Mouse (Mus musculus) ovary, adult 18-20 months (tissue): ENCODE results near the gene Rad18.
"Not testable (repeated sequence)": the region's sequence is repeated elsewhere in the genome, so short reads cannot be mapped to it uniquely, and the experiment has no call there.

ENCODE experiments used
- DNase-seq: peaks from one replicate; pipeline ENCODE4 v3.0.0; 2022; ENCODE audit warnings: low spot score, mixed read lengths

Gene Rad18

DNA sequence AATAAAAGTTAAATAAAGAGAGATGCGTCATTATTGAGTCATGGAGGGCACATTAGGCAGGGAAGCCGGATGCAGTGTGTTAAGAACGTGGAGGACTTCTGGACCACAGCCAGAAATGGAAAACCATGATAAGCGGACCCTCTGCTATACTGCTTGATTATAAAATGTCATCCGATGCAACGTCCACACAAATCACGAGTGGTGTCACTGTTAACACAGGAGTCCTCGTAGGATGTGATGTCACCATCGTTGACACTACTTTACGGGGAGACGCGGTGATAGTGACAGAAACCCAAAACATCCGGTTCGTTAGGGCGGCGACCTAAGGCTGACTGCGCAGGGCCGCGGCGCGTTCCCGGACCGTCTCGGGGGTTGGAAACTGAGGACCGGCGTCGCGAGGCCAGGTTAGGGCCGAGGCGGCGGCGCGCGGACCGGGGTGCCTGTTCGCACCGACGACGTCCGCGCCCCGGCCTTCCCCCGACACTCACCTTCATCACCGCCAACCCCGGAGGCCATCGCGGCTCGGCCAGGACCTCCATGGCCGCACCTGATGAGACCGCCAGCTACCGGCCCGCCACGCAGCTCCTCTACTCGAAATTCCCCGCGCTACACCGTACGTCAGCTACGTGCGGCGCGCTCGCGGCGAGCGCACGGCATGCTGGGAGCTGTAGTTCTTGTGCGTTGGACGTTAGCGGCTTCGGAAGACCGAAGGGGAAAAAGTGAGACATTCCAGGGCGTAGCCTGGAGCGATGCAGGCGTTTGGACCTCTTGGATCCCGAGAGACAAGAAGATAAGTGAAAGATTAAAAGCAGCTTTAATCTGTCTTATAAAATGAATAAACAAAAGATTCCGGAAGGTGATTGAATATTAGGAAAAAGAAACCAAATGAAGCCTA, at the start of gene Rad18:
Gene Rad18, minus strand, starts transcription at position 631 of the 895 bp plus-strand sequence.
- DNase-seq: peak; percentile 66

- DNase-seq: no peak
These were observed 45.8 kb upstream of the Rad18 start for GRCm38 (mm10) chr6:112742297-112742696.

DNA sequence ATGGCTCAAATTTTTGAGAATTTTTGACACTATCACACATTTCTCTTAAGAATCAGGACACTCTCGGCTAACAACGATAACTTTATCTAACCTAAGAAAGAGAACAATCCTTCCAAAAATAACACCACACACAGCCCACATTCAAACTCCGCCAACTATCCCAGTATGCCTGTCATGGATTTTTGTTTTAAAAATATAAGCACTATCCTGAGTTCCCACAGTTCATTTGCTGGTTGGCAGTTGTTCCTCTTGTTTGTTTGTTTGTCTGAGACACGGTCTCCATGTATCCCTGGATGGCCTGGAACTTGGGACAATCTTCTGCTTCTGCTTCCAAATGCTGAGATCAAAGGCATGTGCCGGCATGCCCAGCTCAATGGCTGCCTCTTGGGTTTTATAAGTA, 45.3 kb upstream of the Rad18 start:
- DNase-seq: no peak

DNA sequence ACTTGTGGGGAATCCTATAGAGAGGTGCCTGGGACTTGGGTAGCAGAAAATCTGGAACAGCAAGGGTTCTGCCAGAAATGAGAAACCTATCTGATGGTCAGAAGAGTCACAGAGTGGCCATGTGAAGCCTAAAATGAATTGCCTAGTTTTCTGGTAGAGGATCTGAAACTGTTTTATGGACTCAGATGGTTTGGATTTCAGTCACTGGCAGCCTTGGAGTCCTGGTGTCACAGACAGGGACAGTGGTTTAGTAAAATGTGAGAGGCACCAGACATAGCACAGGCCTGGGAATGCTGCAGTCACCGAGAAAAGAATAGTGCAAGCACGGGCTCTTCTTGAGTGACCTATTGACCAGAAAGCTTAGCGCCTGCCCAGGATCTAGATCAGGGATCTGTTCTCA, 43.1 kb upstream of the Rad18 start:
- DNase-seq: no peak

DNA sequence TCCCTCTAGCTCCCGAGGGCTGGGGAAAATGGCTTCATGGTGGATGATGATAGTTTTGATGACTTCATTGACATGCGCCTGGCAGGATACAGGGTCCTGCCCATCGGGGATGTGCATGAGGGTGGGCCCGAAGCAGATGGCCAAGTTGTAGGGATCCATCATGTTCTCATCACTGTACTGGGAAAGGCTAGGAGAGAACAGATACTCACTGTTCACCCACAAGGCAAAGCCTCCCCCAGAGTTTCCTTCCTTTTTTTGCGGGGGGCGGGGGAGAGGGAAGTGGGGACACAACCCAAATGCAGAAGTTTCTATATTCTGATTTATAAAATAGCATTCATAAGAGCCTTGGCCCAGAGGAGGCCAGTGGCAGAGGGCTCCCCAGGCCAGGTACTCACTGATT, 42.4 kb upstream of the Rad18 start:
- DNase-seq: no peak

GRCm38 (mm10) chr6:112736471-112736870, 40.0 kb upstream of the Rad18 start:
- no peak for DNase-seq

- no peak for DNase-seq
These were observed 38.6 kb upstream of the Rad18 start for GRCm38 (mm10) chr6:112735054-112735453.

GRCm38 (mm10) chr6:112733942-112734341, 37.5 kb upstream of the Rad18 start:
- no peak for DNase-seq

- no peak for DNase-seq
These were observed 35.9 kb upstream of the Rad18 start for GRCm38 (mm10) chr6:112732434-112732833.

GRCm38 (mm10) chr6:112731386-112731785, 34.9 kb upstream of the Rad18 start:
- DNase-seq: no peak

- peak; percentile 70 for DNase-seq
These were observed 32.4 kb upstream of the Rad18 start for GRCm38 (mm10) chr6:112728760-112729422.

DNA sequence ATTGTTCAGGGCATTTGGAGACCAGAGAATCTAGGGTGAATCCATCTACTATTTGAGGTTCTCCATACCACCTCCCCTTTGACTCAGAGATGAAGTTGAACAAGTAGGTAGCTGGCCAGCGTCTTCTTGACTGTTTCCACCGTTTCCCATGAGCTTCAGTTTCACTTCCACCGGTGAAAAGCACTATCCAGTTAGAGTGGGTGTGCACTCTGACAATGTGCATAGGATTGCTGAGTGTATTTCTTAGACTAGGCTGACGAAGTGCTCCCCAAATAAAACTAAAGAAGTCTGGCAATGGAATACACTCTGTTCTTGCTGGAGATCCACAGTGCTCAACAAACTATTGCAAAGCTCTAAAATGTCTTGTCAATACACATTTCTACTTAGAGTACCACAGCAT, 29.0 kb upstream of the Rad18 start:
- no peak for DNase-seq

- no peak for DNase-seq
These were observed 24.1 kb upstream of the Rad18 start for GRCm38 (mm10) chr6:112720409-112721080.

- DNase-seq: no peak
These were observed 23.5 kb upstream of the Rad18 start for GRCm38 (mm10) chr6:112719983-112720382.

DNA sequence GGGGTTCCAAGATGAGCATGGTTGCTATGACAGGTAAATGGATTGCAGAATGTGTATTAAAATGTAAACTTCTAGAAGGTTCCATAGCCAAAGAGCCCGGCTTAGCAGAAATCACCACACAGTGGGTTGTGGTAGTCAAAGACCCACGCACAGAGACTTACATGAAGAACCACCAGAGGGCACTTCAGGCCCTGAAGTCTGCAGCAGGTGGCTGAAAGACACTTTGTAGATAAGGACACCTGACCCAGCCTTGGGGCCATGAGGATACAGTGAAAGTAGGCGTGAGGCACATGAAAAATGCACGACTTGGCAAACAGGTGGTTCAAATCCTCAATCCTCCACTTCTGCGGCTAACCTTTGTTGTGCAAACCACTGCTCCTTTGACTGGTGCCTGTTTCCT, 20.7 kb upstream of the Rad18 start:
- no peak for DNase-seq

DNA sequence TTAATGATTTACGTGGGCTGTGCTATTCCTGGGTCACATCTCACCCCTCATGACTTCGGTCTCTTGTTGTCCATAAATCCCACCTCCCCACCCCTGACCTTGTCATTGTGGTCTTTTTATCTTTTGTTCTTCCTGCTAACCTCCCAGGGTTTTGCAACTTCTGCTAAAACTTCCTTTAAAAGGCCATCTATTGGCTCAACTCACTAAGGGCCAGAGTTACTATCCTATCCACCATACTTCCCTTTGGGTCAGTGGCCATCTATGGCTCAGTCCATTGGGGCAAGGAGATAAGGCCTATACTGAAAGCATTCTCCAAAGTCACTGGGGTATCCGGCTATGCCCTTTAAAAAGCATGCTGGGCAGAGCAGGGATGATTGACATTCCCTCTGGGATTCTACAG, 17.5 kb upstream of the Rad18 start:
- no peak for DNase-seq

DNA sequence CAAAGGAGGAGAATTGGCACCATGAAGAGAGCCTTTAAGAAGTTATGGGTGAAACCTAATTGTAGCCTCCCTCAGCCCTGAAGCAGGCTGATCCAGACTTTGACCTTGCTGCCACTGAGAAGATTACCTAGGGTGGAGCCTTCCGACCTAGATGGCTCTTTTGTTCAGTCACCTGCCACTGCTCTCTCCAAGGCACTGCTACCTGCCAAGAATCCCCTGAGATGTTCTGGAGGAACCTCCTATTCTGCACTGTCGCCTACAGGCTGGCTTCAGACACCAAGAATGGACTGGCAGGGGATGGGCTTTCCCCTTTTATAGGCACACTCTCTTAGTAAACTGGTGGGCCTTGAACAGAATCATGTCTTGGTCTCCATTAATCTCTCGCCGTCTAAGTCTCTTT, 5.8 kb upstream of the Rad18 start:
- DNase-seq: not testable (repeated sequence)

DNA sequence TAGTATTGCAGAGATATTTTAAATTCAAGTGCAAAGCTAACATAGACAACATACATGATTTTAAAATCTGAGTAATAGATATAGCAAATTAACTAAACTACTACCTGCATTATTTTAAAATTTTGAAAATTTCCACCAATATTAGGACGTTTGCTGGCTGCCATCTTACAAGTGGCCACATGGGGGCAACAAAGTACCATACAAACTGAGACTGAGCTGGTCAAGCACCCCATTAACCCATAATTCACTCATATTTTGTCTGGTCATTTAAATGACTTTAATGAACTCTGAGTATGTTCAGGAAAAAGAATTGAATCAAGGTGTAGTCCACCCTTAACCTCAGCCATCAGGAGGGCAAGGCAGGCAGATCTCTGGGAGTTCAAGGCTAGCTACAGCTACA, 3.9 kb upstream of the Rad18 start:
- DNase-seq: no peak

- no peak for DNase-seq
These were observed 2.6 kb upstream of the Rad18 start for GRCm38 (mm10) chr6:112699115-112699514.

GRCm38 (mm10) chr6:112694492-112694891, 2.0 kb downstream of the Rad18 start:
- DNase-seq: no peak

- DNase-seq: no peak
These were observed 5.0 kb downstream of the Rad18 start for GRCm38 (mm10) chr6:112691523-112691922.

DNA sequence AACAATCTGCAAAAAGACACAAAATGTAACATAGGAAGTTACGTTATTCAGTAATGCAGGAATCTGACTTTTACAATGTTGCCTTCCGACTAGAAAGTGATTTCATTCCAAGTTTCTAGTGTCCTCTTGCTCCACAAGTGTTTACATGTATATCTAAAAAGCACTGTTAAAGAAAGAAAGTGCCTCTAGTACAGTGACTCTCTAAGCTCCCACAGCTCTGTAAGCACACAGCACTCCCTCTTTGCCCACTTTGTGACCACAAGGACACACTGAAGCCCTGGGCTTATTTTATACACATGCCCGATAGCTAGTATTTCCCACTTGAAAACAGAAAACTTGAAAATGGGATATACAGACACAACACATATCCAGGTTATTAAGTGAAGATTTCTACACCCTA, 8.5 kb downstream of the Rad18 start:
- no peak for DNase-seq

- DNase-seq: no peak
These were observed 10.0 kb downstream of the Rad18 start for GRCm38 (mm10) chr6:112686485-112686884.
